Mouse (Mus musculus) hindbrain, embryonic 14.5 days (tissue): ENCODE data around the gene Tdgf1. TPM values are rescaled to one million over a fixed set of nuclear protein-coding genes. Genes with fewer than 3 reads are reported as not detected.

Experiments
- ATAC-seq: fragments of 200-750 bp; cut with Nextera tagmentation; 2 replicates; pipeline ENCODE4 v1.8.0; 2017; ENCODE audit warnings: moderate number of reproducible peaks, mild to moderate bottlenecking, moderate TSS enrichment, moderate library complexity; ENCODE audit not compliant: low FRiP score
- DNase-seq: peaks from one replicate; pipeline ENCODE4 v3.0.0-alpha.2; 2015; ENCODE audit warnings: low spot score
- H3K27ac ChIP-seq: fragments of 300-500 bp; sonication (generic); 2 replicates; pipeline ENCODE4 v1.5.1; 2014; ENCODE audit warnings: mild to moderate bottlenecking, moderate library complexity
- H3K27me3 ChIP-seq: fragments of 300-500 bp; sonication (generic); 2 replicates; pipeline ENCODE4 v1.6.1; 2014; ENCODE audit warnings: mild to moderate bottlenecking, low read length, mixed read lengths; ENCODE audit not compliant: control insufficient read depth, insufficient read depth
- H3K36me3 ChIP-seq: fragments of 300-500 bp; sonication (generic); replicated peaks from 2 replicates; pipeline ENCODE4 v1.6.1; 2014; ENCODE audit not compliant: control insufficient read depth, insufficient read depth
- H3K4me1 ChIP-seq: fragments of 300-500 bp; sonication (generic); replicated peaks from 2 replicates; pipeline ENCODE4 v1.6.1; 2014; ENCODE audit warnings: antibody characterized with exemption, low read length, mixed read lengths; ENCODE audit not compliant: control insufficient read depth, insufficient read depth
- H3K4me2 ChIP-seq: fragments of 300-500 bp; sonication (generic); replicated peaks from 2 replicates; pipeline ENCODE4 v1.6.1; 2014; ENCODE audit warnings: mild to moderate bottlenecking, moderate library complexity
- H3K4me3 ChIP-seq: fragments of 300-500 bp; sonication (generic); replicated peaks from 2 replicates; pipeline ENCODE4 v1.5.1; 2014; ENCODE audit warnings: mild to moderate bottlenecking, low read length
- H3K9ac ChIP-seq: fragments of 300-500 bp; sonication (generic); 2 replicates; pipeline ENCODE4 v1.6.1; 2014
- H3K9me3 ChIP-seq: fragments of 300-500 bp; sonication (generic); 2 replicates; pipeline ENCODE4 v1.6.1; 2016; ENCODE audit warnings: low read length; ENCODE audit not compliant: control insufficient read depth
- WGBS: fragments of 180-500 bp; shearing (Covaris S2); extraction: QIAGEN DNeasy Blood & Tissue Kit; methylation state at CpG from one replicate; pipeline ENCODE4 v1.1.7; 2014; 5-methylcytosine and 5-hydroxymethylcytosine counted together
- polyA plus RNA-seq: library from polyadenylated mRNA; unstranded; fragments of >200 nt; fragmentation: Nextera tagmentation; extraction: Ambion mirVana; gene quantifications from 2 replicates; pipeline ENCODE4 v1.2.1, GENCODE M21; 2014

Tdgf1 gene
- polyA plus RNA-seq, 1 experiment from 2014 or later = 0.40 TPM

DNA sequence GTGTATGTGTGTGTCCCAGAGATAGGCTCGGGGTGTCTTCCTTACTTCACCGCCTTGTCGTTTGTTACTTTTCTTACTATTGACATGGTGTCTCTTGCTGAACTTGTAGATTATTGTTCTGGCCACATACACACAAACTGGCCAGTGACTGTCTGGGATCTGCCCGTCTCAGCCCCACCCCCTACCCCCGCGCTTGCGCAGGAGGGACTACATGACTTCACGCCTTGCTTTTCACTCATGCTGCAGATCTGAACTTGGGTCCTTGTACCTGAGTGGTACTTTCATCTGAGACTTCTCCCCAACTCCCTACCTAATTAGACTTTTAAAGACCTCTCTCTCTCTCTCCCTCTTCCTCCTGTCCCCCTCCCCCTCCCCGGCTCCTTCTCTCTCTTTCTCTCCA, 38.1 kb upstream of the Tdgf1 start:
- Histone ChIP-seq H3K4me2 (no peak overlapping the region), H3K27me3 (no peaks in the 10 kb centered on the region), H3K4me1 (no peaks in the 10 kb centered on the region), H3K9ac (no peak overlapping the region), H3K36me3 (no peaks in the 10 kb centered on the region), H3K4me3 (no peak overlapping the region), H3K27ac (no peak overlapping the region), H3K9me3 (no peaks in the 10 kb centered on the region)
- ATAC-seq (no peak), DNase-seq (no peak)
- WGBS = 94% methylated on average over 9 of the region's 9 CpGs

GRCm38 (mm10) chr9:110982351-110982750, 36.4 kb upstream of the Tdgf1 start:
- no peak overlapping the region for H3K4me2 ChIP-seq
- no peak overlapping the region for H3K27ac ChIP-seq
- no peaks in the 10 kb centered on the region for H3K36me3 ChIP-seq
- no peak for ATAC-seq
- H3K4me1 ChIP-seq = no peaks in the 10 kb centered on the region
- H3K27me3 ChIP-seq = no peaks in the 10 kb centered on the region
- no peak for DNase-seq
- WGBS = 54% methylated on average over 4 of the region's 4 CpGs
- no peak overlapping the region for H3K4me3 ChIP-seq
- no peaks in the 10 kb centered on the region for H3K9me3 ChIP-seq
- no peak overlapping the region for H3K9ac ChIP-seq

GRCm38 (mm10) chr9:110979411-110979810, 33.5 kb upstream of the Tdgf1 start:
- Histone ChIP-seq H3K36me3 (no peaks in the 10 kb centered on the region), H3K27me3 (no peaks in the 10 kb centered on the region), H3K4me2 (no peak overlapping the region), H3K9me3 (no peaks in the 10 kb centered on the region), H3K9ac (no peak overlapping the region), H3K4me3 (no peak overlapping the region), H3K4me1 (no peaks in the 10 kb centered on the region), H3K27ac (no peak overlapping the region)
- WGBS = 95% methylated on average over 11 of the region's 11 CpGs
- ATAC-seq (no peak), DNase-seq (no peak)

DNA sequence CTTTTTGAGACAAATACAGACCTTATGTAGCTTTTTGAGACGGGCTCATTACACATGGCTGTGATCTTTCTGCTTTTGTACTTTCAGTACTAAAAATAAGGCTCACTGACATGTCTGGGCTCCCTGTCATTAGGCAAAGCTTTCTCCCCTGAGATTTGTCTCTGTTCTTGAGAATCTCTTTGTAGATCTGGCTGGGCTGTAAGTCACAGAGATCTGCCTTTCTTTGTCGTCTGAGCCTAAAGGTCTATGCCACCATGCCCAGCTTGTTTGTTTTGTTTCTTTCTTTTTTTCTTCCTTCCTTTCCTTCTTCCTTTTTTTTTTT, 19.9 kb upstream of the Tdgf1 start:
- no peak overlapping the region for H3K4me2 ChIP-seq
- H3K4me1 ChIP-seq = no peaks in the 10 kb centered on the region
- WGBS = 82% methylated on average over 2 of the region's 2 CpGs
- no peak overlapping the region for H3K9ac ChIP-seq
- H3K4me3 ChIP-seq = no peak overlapping the region
- no peaks in the 10 kb centered on the region for H3K9me3 ChIP-seq
- ATAC-seq (no peak), DNase-seq (no peak)
- H3K27ac ChIP-seq = no peak overlapping the region
- no peaks in the 10 kb centered on the region for H3K36me3 ChIP-seq
- H3K27me3 ChIP-seq = no peaks in the 10 kb centered on the region

- ATAC-seq (no peak), DNase-seq (no peak)
- Histone ChIP-seq H3K4me3 (no peak overlapping the region), H3K4me1 (no peaks in the 10 kb centered on the region), H3K9ac (no peak overlapping the region), H3K27me3 (no peaks in the 10 kb centered on the region), H3K4me2 (no peak overlapping the region), H3K9me3 (no peaks in the 10 kb centered on the region), H3K27ac (no peak overlapping the region), H3K36me3 (no peaks in the 10 kb centered on the region)
- WGBS = 92% methylated on average over 22 of the region's 22 CpGs
Observed at GRCm38 (mm10) chr9:110965062-110965909, 19.3 kb upstream of the Tdgf1 start.

DNA sequence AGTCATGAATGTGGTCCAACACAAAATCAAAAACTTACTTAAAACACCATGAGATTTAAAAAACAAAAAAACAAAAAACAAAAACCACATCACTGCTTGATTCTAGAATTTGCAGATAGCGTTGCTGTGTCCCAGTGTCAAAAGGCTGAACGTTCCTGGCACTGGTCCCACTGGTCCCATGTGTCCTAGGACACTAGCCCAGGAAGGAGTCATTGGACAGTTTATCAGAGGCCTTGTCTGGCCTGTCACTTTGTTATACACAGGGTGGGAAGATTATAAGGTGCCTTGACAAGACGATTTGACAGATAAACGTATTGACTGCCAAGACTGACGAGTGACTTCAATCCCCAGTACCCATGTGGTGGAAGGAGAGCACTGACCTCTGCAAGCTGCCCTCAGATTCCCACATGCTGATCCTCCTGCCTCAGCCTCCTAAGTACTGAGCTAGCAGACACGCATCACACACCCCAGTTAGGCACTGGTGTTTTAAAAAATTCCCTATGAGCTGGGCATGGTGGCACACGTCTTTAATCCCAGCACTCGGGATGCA, 17.7 kb upstream of the Tdgf1 start:
- DNase-seq = no peak
- Histone ChIP-seq H3K4me3 (no peak overlapping the region), H3K9me3 (no peaks in the 10 kb centered on the region), H3K4me1 (no peaks in the 10 kb centered on the region), H3K4me2 (no peak overlapping the region), H3K27ac (no peak overlapping the region), H3K36me3 (no peaks in the 10 kb centered on the region), H3K27me3 (no peaks in the 10 kb centered on the region), H3K9ac (no peak overlapping the region)
- ATAC-seq = no peak
- 86% methylated on average over 8 of the region's 8 CpGs for WGBS

- H3K4me1 ChIP-seq = no peaks in the 10 kb centered on the region
- no peak overlapping the region for H3K27ac ChIP-seq
- DNase-seq (no peak), ATAC-seq (no peak)
- no peaks in the 10 kb centered on the region for H3K27me3 ChIP-seq
- H3K9me3 ChIP-seq = no peaks in the 10 kb centered on the region
- H3K36me3 ChIP-seq = no peaks in the 10 kb centered on the region
- H3K4me2 ChIP-seq = no peak overlapping the region
- no peak overlapping the region for H3K4me3 ChIP-seq
- WGBS = 96% methylated on average over 8 of the region's 8 CpGs
- no peak overlapping the region for H3K9ac ChIP-seq
Observed at GRCm38 (mm10) chr9:110961386-110961785, 15.4 kb upstream of the Tdgf1 start.

- Histone ChIP-seq H3K9me3 (no peaks in the 10 kb centered on the region), H3K36me3 (no peaks in the 10 kb centered on the region), H3K4me2 (no peak overlapping the region), H3K4me3 (no peak overlapping the region), H3K27ac (no peak overlapping the region), H3K4me1 (no peaks in the 10 kb centered on the region), H3K9ac (no peak overlapping the region), H3K27me3 (0 out of 2 replicates have a peak, but pooled peaks cover 6% of the 10 kb centered on the region)
- 88% methylated on average over 13 of the region's 13 CpGs for WGBS
- no peak for ATAC-seq
- DNase-seq = no peak
Observed at GRCm38 (mm10) chr9:110960230-110961149, 14.5 kb upstream of the Tdgf1 start.

GRCm38 (mm10) chr9:110959669-110960068, 13.7 kb upstream of the Tdgf1 start:
- no peak for ATAC-seq
- H3K9me3 ChIP-seq = no peaks in the 10 kb centered on the region
- 89% methylated on average over 5 of the region's 5 CpGs for WGBS

More at GRCm38 (mm10) chr9:110959669-110960068, 13.7 kb upstream of the Tdgf1 start:
- Histone ChIP-seq H3K9ac (no peak overlapping the region), H3K4me1 (no peaks in the 10 kb centered on the region), H3K4me2 (no peak overlapping the region), H3K27ac (no peak overlapping the region), H3K27me3 (0 out of 2 replicates have a peak, but pooled peaks cover 6% of the 10 kb centered on the region), H3K4me3 (no peak overlapping the region), H3K36me3 (no peaks in the 10 kb centered on the region)
- no peak for DNase-seq
